Comparison of ENCODE assay signal across 11 mouse cellular contexts in the genomic region with DNA sequence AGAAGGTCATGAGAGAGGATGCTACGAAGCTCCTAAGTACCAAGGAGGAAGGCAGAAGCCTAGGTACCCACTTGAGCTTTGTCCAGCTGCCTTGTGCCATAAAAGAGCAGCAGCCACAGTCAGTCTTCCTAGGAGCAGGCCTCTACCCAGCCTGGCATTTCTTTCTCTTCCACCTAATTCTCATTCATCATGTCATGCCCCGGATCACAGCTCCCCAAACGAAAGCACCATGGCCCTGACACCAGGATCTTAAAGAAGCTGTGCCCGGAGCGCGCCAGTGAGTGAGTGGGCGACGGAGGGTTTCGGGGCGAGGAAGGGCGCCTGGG.
DNase-seq lines count a peak whose midpoint lies in the region; ATAC-seq and TF ChIP-seq lines count a peak whose summit lies in the region.
"Had no signal": no experiment of that assay in that cellular context is flagged by ENCODE, and none has a peak within 500 bp of the region (broad histone marks: within the 10 kb centered on the region; RNA-seq: fewer than 3 reads in every experiment).

No protein-coding gene starts in this region.

- H3K27me3 ChIP-seq in heart, embryonic 12.5 days (replicated peaks) = no peaks in the 10 kb centered on the region
- H3K27me3 ChIP-seq in forebrain, embryonic 15.5 days = no peaks in the 10 kb centered on the region
- peaks cover 12% of the 10 kb centered on the region; the same call in 1 of the 2 replicates for H3K27me3 ChIP-seq in limb, embryonic 14.5 days (ENCODE audit: control insufficient read depth, insufficient read depth, low read length)
- H3K27me3 ChIP-seq: liver, embryonic 13.5 days; megakaryocyte, embryonic 14.5 days had no signal

- TF ChIP-seq POLR2A in limb, embryonic 14.5 days (IDR thresholded peaks at IDR 0.05; ENCODE audit: borderline replicate concordance, extremely low read depth, insufficient read depth, insufficient read length) = no peak

- no peak for DNase-seq in heart, postnatal 25 days (ENCODE audit: low spot score)
- no peak for DNase-seq in ES-E14 (ENCODE audit: low read depth, low spot score)
- no peak for DNase-seq in limb, embryonic 14.5 days (ENCODE audit: low spot score)
- no peak for DNase-seq in lung, postnatal 36 days
- no peak for DNase-seq in cerebellum, adult 11 months
- DNase-seq in B cell, adult 2 months = no peak
- DNase-seq: heart, postnatal 4 days; liver, embryonic 13.5 days had no signal

- in situ Hi-C loops in ES-E14 (cut with MboI; ENCODE audit: low sequenced_read_pairs in 2 of 2, unreplicated experiment in 2 of 2) = no loop called here

- H3K9ac ChIP-seq in heart, embryonic 12.5 days = no peak overlapping the region
- H3K9ac ChIP-seq in ES-E14 (ENCODE audit: insufficient read depth, low read depth, low read length, poor library complexity, severe bottlenecking) = no peak overlapping the region
- H3K9ac ChIP-seq in forebrain, embryonic 15.5 days (replicated peaks) = peak overlapping the region; percentile 18; the same call in 1 of the 2 replicates
- no peak overlapping the region for H3K9ac ChIP-seq in limb, embryonic 14.5 days (ENCODE audit: low read depth, low read length, severe bottlenecking)
- H3K9ac ChIP-seq: liver, embryonic 13.5 days had no signal

- no peaks in the 10 kb centered on the region for H3K4me1 ChIP-seq in heart, embryonic 12.5 days (replicated peaks)
- no peaks in the 10 kb centered on the region for H3K4me1 ChIP-seq in ES-E14 (ENCODE audit: control insufficient read depth in 2 of 2, insufficient read depth in 2 of 2, low read length in 2 of 2, poor library complexity in 1 of 2)
- peaks cover 18% of the 10 kb centered on the region for H3K4me1 ChIP-seq in forebrain, embryonic 15.5 days
- H3K4me1 ChIP-seq in limb, embryonic 14.5 days (ENCODE audit: control insufficient read depth, insufficient read depth, low read length) = peaks cover 12% of the 10 kb centered on the region
- H3K4me1 ChIP-seq: liver, embryonic 13.5 days; megakaryocyte, embryonic 14.5 days had no signal

- no peak overlapping the region for H3K27ac ChIP-seq in heart, embryonic 12.5 days (ENCODE audit: poor library complexity, severe bottlenecking)
- H3K27ac ChIP-seq in ES-E14 (ENCODE audit: insufficient read depth, low read depth, low read length, poor library complexity, severe bottlenecking) = no peak overlapping the region
- H3K27ac ChIP-seq in forebrain, embryonic 15.5 days (replicated peaks) = peak overlapping the region; percentile 32; the same call in 1 of the 2 replicates
- H3K27ac ChIP-seq in limb, embryonic 14.5 days (replicated peaks; ENCODE audit: low read depth, low read length) = no peak overlapping the region
- H3K27ac ChIP-seq: liver, embryonic 13.5 days had no signal

- intact Hi-C loops in heart, postnatal 25 days (cut with DNase I) = no loop called here

- H3K4me3 ChIP-seq in heart, embryonic 12.5 days = no peak overlapping the region
- peak overlapping the region; percentile 22 to 27; a peak in 2 of 4 replicates for H3K4me3 ChIP-seq in ES-E14 (ENCODE audit: insufficient read depth in 1 of 2, low read depth in 1 of 2, low read length in 2 of 2, poor library complexity in 1 of 2, severe bottlenecking in 1 of 2)
- peak overlapping the region; percentile 12; the same call in 1 of the 2 replicates for H3K4me3 ChIP-seq in forebrain, embryonic 15.5 days
- H3K4me3 ChIP-seq in limb, embryonic 14.5 days (replicated peaks; ENCODE audit: low read length) = peak overlapping the region; percentile 18
- H3K4me3 ChIP-seq: liver, embryonic 13.5 days; megakaryocyte, embryonic 14.5 days had no signal

- no peaks in the 10 kb centered on the region for H3K36me3 ChIP-seq in heart, embryonic 12.5 days
- H3K36me3 ChIP-seq in ES-E14 (ENCODE audit: control insufficient read depth, insufficient read depth, low read length, poor library complexity, severe bottlenecking) = no peaks in the 10 kb centered on the region
- H3K36me3 ChIP-seq in forebrain, embryonic 15.5 days = no peaks in the 10 kb centered on the region
- no peaks in the 10 kb centered on the region for H3K36me3 ChIP-seq in limb, embryonic 14.5 days (ENCODE audit: control insufficient read depth, insufficient read depth, low read length)
- H3K36me3 ChIP-seq: liver, embryonic 13.5 days had no signal

- peak overlapping the region; percentile 38 for H3K4me2 ChIP-seq in heart, embryonic 12.5 days
- H3K4me2 ChIP-seq in forebrain, embryonic 15.5 days (replicated peaks) = peak overlapping the region; percentile 42
- peak overlapping the region; percentile 40 for H3K4me2 ChIP-seq in limb, embryonic 14.5 days (replicated peaks; ENCODE audit: low read depth, low read length, severe bottlenecking)
- H3K4me2 ChIP-seq: liver, embryonic 13.5 days had no signal

- H3K9me3 ChIP-seq in heart, embryonic 12.5 days (replicated peaks) = no peaks in the 10 kb centered on the region
- H3K9me3 ChIP-seq in ES-E14 (ENCODE audit: control insufficient read depth, insufficient read depth, low read depth, low read length) = no peaks in the 10 kb centered on the region
- no peaks in the 10 kb centered on the region for H3K9me3 ChIP-seq in forebrain, embryonic 15.5 days
- no peaks in the 10 kb centered on the region for H3K9me3 ChIP-seq in limb, embryonic 14.5 days (ENCODE audit: control insufficient read depth, low read length)
- H3K9me3 ChIP-seq: liver, embryonic 13.5 days had no signal

- no peak for ATAC-seq in heart, embryonic 12.5 days (ENCODE audit: insufficient number of reproducible peaks, low FRiP score)
- ATAC-seq in forebrain, embryonic 15.5 days (replicated peaks) = peak; percentile 59
- ATAC-seq in limb, embryonic 14.5 days (ENCODE audit: low FRiP score, low read depth) = no peak

- WGBS in heart, embryonic 12.5 days = 66% methylated on average over 11 of the region's 11 CpGs
- WGBS in forebrain, embryonic 15.5 days = 25% methylated on average over 11 of the region's 11 CpGs
- 10% methylated on average over 11 of the region's 11 CpGs for WGBS in limb, embryonic 14.5 days

TF ChIP-seq in ES-E14, 5 proteins besides CTCF, POLR2A, EP300 and RAD21:
- no peak for TF ChIP-seq CHD2 (IDR thresholded peaks at IDR 0.05; ENCODE audit: low read depth, low read length)
- no peak for TF ChIP-seq MAFK (IDR thresholded peaks at IDR 0.05; ENCODE audit: insufficient read depth, low read depth, low read length)
- TF ChIP-seq HCFC1 (IDR thresholded peaks at IDR 0.05; ENCODE audit: borderline replicate concordance, insufficient read depth, low read length) = no peak
- TF ChIP-seq ZNF384 (IDR thresholded peaks at IDR 0.05; ENCODE audit: low read depth, low read length) = no peak
